Mouse (Mus musculus): ENCODE data around the gene Eif2ak2.

GRCm38 (mm10) chr17:78882401-78883112 lies at the start of gene Eif2ak2:
- TF ChIP-seq POLR2A (IDR thresholded peaks at IDR 0.05; ENCODE audit: insufficient read depth, low read length) (peak; percentile 46), CTCF (IDR thresholded peaks at IDR 0.05; ENCODE audit: low read depth, low read length) (no peak)

Data from ES-Bruce4 (cell line).